Mouse (Mus musculus): Measurements from ENCODE around the gene Gramd4.

- TF ChIP-seq CTCF (IDR thresholded peaks at IDR 0.05; ENCODE audit: borderline replicate concordance, insufficient read depth, low read depth, low read length) (no peak), POLR2A (IDR thresholded peaks at IDR 0.05; ENCODE audit: borderline replicate concordance, insufficient read depth, low read length) (no peak)
Measured at GRCm38 (mm10) chr15:86109650-86110211, 52.2 kb downstream of the Gramd4 start.

Data from cerebellum, adult 2 months (tissue).